Mouse (Mus musculus) CD4-positive naive resting alpha-beta T cell, adult 76 days (primary cell): ENCODE results near the gene Rhox7b. TPM values are rescaled to one million over a fixed set of nuclear protein-coding genes. Genes with fewer than 3 reads are reported as not detected.

Experiments used
- total RNA-seq: library from RNA; stranded (reverse); gene quantifications from one replicate; pipeline ENCODE4 v1.2.4, GENCODE M21; 2023

Gene Rhox7b
- total RNA-seq, result not detected

GRCm38 (mm10) chrX:37897132-37897531, at the start of gene Rhox7b:
TSS of gene Rhox7b (minus strand) at chrX:37897232.

GRCm38 (mm10) chrX:37901670-37902069, 4.6 kb upstream of the Rhox7b start, which contains the start of gene Rhox9:
TSS of gene Rhox9 (minus strand) at chrX:37901770.

DNA sequence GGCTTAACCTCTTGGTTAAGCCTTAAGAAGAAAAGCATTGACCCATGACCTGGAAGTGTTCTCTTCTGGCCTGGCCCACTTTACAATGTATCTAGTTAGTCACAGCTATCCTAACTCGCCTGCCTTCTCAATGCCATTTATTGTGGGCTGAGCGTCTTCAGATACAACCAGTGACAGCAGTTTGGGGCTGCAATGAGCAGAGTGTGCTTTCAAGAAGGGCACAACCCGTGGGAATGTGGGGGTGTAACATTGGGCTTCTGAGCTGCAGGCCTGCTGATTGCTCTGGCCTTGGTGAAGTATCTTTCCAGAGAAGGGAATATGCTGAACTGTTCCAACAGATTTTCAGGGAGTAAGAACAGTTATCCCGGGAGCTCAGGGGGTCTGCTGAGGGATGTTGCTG, 18.2 kb downstream of the Rhox7b start, which contains the start of gene Rhox8:
TSS of gene Rhox8 (minus strand) at position 101 of the 400 bp plus-strand sequence.

Other genes with a start within 250 kb of the Rhox7b start
- gene Rhox4g, start 245.9 kb downstream of the Rhox7b start, total RNA-seq, result not detected
- not detected for gene Rhox3h, start 228.5 kb downstream of the Rhox7b start, total RNA-seq
- gene Rhox2h, start 224.0 kb downstream of the Rhox7b start, total RNA-seq, result not detected
- gene Rhox5, start 92.4 kb downstream of the Rhox7b start, total RNA-seq, result not detected
- gene Rhox6, start 70.3 kb downstream of the Rhox7b start, total RNA-seq, result not detected
- gene Rhox7a, start 65.5 kb downstream of the Rhox7b start, total RNA-seq, result not detected
- gene Rhox8, start 18.3 kb downstream of the Rhox7b start, total RNA-seq, result not detected
- gene Rhox9, start 4.5 kb upstream of the Rhox7b start, total RNA-seq, result not detected
- gene Btg1-ps1, start 121.6 kb upstream of the Rhox7b start, total RNA-seq, result not detected
- not detected for gene Btg1-ps2, start 145.9 kb upstream of the Rhox7b start, total RNA-seq
- not detected for gene Rhox10, start 169.2 kb upstream of the Rhox7b start, total RNA-seq
- not detected for gene Rhox11, start 187.9 kb upstream of the Rhox7b start, total RNA-seq
- not detected for gene Rhox12, start 213.7 kb upstream of the Rhox7b start, total RNA-seq
- not detected for gene Rhox13, start 224.0 kb upstream of the Rhox7b start, total RNA-seq